Mouse (Mus musculus): ENCODE measurements around the gene Arhgef3.

The Arhgef3 gene

GRCm38 (mm10) chr14:27164639-27165038 lies 49.9 kb downstream of the Arhgef3 start:
- DNase-seq (ENCODE audit: low read depth): no peak

GRCm38 (mm10) chr14:27166751-27167150 lies 52.1 kb downstream of the Arhgef3 start:
- DNase-seq (ENCODE audit: low read depth): no peak

DNA sequence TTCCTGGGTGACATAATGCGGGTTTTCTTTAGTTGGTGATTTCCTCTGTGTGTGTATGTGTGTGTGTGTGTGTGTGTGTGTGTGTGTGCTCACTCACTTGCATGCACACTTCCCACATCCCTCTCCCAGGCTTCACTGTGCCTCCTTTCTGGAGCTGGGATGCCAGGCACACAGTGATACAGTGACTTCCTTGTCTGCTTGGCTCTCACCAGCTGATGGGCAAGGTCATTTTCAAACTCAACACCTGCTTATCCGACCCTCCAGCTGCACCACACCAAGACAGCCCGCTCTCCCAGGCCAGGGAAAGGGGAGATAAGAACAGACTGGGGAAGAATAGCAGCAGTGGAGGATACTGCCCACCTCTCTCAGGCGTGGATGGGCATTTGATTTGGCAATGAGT lies 52.5 kb downstream of the Arhgef3 start:
- DNase-seq (ENCODE audit: low read depth): no peak

DNA sequence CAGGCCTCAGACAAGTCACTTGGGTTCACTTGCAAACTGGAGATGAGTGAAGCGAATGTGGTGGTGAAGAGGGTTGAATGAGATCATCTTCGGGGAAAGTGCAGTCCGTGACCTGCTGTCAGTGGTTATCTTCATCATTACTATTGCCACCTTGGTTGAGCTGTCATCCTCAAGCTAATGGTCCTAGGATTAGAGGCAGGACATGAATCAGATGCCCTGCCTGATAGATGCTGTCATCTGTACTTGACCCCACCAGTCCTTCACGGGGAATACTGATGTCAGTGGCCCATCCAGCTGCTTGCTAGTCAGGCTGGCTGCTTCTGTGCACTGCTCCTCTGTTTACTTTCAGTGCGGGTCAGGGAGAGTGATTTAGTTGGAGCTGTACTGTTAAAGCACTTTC lies 53.7 kb downstream of the Arhgef3 start:
- no peak for DNase-seq (ENCODE audit: low read depth)

DNA sequence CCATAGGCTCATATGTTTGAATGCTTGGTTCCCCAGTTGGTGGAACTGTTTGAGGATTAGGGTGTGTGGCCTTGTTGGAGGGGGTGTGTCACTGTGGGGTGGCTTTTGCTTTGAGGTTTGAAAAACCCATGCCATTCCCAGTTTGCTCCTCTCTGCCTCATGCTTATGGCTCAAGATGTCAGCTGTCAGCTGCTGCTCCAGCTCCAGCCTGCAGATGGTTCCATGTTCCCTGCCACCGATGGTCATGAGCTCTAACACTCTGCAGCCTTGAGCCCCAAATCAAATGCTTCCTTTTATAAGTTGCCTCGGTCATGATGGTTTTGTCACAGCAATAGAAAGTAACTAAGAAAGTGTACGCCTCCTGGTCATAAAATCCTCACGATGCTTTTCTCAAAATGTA lies 54.6 kb downstream of the Arhgef3 start:
- DNase-seq (ENCODE audit: low read depth): no peak

DNA sequence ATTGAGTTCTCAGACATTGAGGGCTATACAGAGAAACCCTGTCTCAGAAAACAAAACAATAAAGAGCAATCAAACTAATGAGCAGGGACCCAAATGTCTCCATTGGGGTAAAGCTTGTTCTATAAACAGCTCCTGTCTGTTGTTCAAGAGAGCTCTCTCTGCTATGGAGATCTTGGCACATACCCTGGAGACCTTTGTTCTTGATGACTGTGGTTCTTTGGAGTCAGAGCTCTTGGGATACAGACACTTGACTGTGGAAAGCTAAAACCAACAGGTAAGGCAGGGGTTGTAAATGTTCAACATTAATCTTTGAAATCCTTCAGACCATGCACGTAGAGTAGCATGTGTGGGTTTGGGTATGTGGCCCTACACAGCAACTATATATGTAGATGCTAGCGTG lies 55.7 kb downstream of the Arhgef3 start:
- no peak for DNase-seq (ENCODE audit: low read depth)

- DNase-seq (ENCODE audit: low read depth): no peak
Measured at GRCm38 (mm10) chr14:27171175-27171830, 56.6 kb downstream of the Arhgef3 start.

GRCm38 (mm10) chr14:27173178-27173803 lies 58.6 kb downstream of the Arhgef3 start:
- no peak for DNase-seq (ENCODE audit: low read depth)

GRCm38 (mm10) chr14:27174188-27174786 lies 59.6 kb downstream of the Arhgef3 start:
- DNase-seq (ENCODE audit: low read depth): no peak

GRCm38 (mm10) chr14:27174831-27175301 lies 60.2 kb downstream of the Arhgef3 start:
- no peak for DNase-seq (ENCODE audit: low read depth)

DNA sequence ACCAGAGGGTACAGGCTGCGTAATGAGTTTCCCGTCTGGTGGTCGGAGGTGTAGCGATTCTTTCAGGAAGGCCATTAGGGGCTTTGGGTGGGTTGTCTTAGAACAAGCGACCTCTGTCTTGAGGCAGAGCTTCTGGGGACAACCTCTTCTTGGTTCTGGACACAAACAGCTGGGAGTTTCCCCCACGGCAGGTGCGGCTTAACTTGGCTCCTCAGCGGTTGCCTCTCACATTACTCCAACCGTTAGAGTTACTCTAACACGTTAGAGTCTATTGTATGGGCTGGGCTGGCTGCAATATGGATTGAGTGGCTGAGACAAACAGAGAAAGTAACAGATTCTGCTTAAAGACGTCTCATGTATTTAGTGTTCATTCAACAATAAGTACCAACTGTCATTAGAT lies 60.6 kb downstream of the Arhgef3 start:
- no peak for DNase-seq (ENCODE audit: low read depth)

- no peak for DNase-seq (ENCODE audit: low read depth)
Measured at GRCm38 (mm10) chr14:27177800-27178559, 63.3 kb downstream of the Arhgef3 start.

GRCm38 (mm10) chr14:27178560-27178920 lies 63.8 kb downstream of the Arhgef3 start:
- DNase-seq (ENCODE audit: low read depth): no peak

DNA sequence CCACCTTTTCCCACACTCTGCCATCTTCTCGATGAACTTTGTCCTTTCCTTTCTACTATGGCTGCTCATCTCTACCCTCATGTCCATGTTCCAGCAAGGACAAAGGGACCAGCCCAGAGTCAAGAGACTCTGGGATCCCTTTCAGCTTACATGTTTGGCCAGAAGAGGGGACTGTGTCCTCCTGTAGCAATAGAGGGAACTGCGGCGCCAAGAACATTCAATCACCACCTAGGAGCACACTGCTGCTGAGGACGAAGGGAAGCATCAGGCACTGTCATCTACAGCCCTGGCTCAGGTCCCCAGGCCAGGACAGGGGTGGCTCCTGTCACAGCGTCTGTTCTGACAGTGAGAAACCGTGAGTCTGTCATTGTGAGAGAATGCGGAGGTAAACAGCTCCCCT lies 65.1 kb downstream of the Arhgef3 start:
- no peak for DNase-seq (ENCODE audit: low read depth)

GRCm38 (mm10) chr14:27182059-27182458 lies 67.4 kb downstream of the Arhgef3 start:
- no peak for DNase-seq (ENCODE audit: low read depth)

GRCm38 (mm10) chr14:27182646-27183438 lies 68.1 kb downstream of the Arhgef3 start:
- DNase-seq (ENCODE audit: low read depth): no peak

GRCm38 (mm10) chr14:27183501-27184230 lies 69.0 kb downstream of the Arhgef3 start:
- DNase-seq (ENCODE audit: low read depth): no peak

DNA sequence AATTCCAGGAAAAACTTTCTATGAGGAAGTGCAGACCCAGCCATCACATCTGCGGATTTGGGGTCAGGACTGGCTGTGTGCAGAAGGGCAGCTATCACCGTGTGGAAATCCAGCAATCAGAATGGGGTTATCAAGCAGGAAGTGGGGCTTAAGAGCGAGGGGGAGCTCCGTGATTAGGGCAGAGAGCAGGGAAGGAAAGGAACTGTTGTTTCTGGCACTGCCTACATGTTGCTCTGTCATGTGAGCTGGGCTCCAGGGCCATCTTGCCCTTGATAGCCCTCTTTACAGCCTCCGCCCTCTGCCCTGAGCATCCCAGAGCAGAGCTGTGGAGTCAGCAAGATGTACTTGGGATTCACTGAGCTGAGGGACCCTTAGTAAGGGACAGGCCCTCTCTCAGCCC lies 71.2 kb downstream of the Arhgef3 start:
- DNase-seq (ENCODE audit: low read depth): no peak

DNA sequence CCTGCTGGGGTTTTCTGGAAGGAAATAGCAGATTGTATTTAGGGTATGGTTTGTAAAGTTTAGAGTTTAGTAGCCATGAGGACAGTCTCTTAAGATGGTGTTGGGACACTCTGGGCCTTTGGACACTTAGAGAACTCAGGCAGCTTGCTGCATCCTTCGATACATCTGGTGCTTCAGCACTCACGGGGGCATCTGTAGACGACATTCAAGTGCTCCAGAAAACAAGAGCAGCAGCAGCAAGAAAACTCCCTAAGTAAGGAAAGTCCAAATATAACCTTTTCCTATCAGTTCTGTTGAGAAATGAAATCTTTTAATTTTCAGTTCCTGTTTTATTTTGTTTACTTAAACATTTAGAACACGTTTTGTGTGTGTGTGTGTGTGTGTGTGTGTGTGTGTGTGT lies 71.9 kb downstream of the Arhgef3 start:
- DNase-seq (ENCODE audit: low read depth): no peak

- no peak for DNase-seq (ENCODE audit: low read depth)
Measured at GRCm38 (mm10) chr14:27187025-27187424, 72.3 kb downstream of the Arhgef3 start.

GRCm38 (mm10) chr14:27187885-27188284 lies 73.2 kb downstream of the Arhgef3 start:
- DNase-seq (ENCODE audit: low read depth): no peak

Data from fibroblast of lung, adult 2 months (primary cell).